Mouse (Mus musculus) heart, embryonic 13.5 days (tissue): ENCODE results near the gene Shisa9. TPM values are rescaled to one million over a fixed set of nuclear protein-coding genes. Genes with fewer than 3 reads are reported as not detected.

ENCODE experiments used
- ATAC-seq: fragments of 200-750 bp; cut with Nextera tagmentation; 2 replicates; pipeline ENCODE4 v1.8.0; 2017; ENCODE audit warnings: moderate TSS enrichment; ENCODE audit not compliant: insufficient number of reproducible peaks, low FRiP score, low TSS enrichment; ENCODE audit errors: extremely low read depth
- H3K27ac ChIP-seq: fragments of 300-500 bp; sonication (generic); replicated peaks from 2 replicates; pipeline ENCODE4 v1.5.1; 2015; ENCODE audit warnings: moderate library complexity, mild to moderate bottlenecking, inconsistent platforms
- H3K27me3 ChIP-seq: fragments of 300-500 bp; sonication (generic); replicated peaks from 2 replicates; pipeline ENCODE4 v1.6.1; 2015; ENCODE audit warnings: mild to moderate bottlenecking, inconsistent platforms
- H3K36me3 ChIP-seq: fragments of 300-500 bp; sonication (generic); 2 replicates; pipeline ENCODE4 v1.6.1; 2015; ENCODE audit warnings: mild to moderate bottlenecking, inconsistent platforms
- H3K4me1 ChIP-seq: fragments of 300-500 bp; sonication (generic); 2 replicates; pipeline ENCODE4 v1.6.1; 2015; ENCODE audit warnings: inconsistent platforms
- H3K4me2 ChIP-seq: fragments of 300-500 bp; sonication (generic); 2 replicates; pipeline ENCODE4 v1.6.1; 2015; ENCODE audit warnings: inconsistent platforms, mild to moderate bottlenecking, moderate library complexity
- H3K4me3 ChIP-seq: fragments of 300-500 bp; sonication (generic); 2 replicates; pipeline ENCODE4 v1.5.1; 2015; ENCODE audit warnings: moderate library complexity, mild to moderate bottlenecking, inconsistent platforms
- H3K9ac ChIP-seq: fragments of 300-500 bp; sonication (generic); 2 replicates; pipeline ENCODE4 v1.6.1; 2015; ENCODE audit warnings: inconsistent platforms, mild to moderate bottlenecking, moderate library complexity
- H3K9me3 ChIP-seq: fragments of 300-500 bp; sonication (generic); 2 replicates; pipeline ENCODE4 v1.6.1; 2016; ENCODE audit warnings: inconsistent platforms
- WGBS: fragments of 180-500 bp; shearing (Covaris S2); methylation state at CpG from one replicate; pipeline ENCODE4 v1.1.7; 2015; ENCODE audit warnings: mixed read lengths; 5-methylcytosine and 5-hydroxymethylcytosine counted together
- polyA plus RNA-seq: library from polyadenylated mRNA; unstranded; fragments of >200 nt; fragmentation: Nextera tagmentation; extraction: Ambion mirVana; gene quantifications from 2 replicates; pipeline ENCODE4 v1.2.1, GENCODE M21; 2015

The Shisa9 gene
- polyA plus RNA-seq, 1 experiment from 2014 or later = 1.5 TPM

DNA sequence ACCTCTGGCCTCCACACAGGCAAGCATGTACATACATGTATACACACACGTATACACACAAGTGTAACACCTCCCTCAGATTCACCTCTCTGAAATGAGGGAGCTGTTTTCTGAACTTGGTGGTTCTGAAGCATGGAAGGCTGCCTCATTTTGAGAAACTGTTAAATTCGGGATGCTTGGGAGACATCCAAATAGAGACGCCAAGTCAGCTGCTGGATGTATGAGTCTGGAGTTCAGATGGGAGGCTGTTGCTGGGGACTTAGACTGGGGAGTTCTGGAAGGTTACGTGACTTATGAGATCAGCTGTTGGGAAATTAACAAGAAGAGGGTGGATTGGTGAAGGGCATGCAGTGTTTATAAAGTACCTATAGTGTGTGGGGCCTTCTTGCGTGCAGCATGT lies 88.7 kb downstream of the Shisa9 start:
- no peak overlapping the region for H3K4me2 ChIP-seq
- H3K27me3 ChIP-seq = no peaks in the 10 kb centered on the region
- no peaks in the 10 kb centered on the region for H3K9me3 ChIP-seq
- H3K4me3 ChIP-seq = no peak overlapping the region
- no peak overlapping the region for H3K27ac ChIP-seq
- H3K9ac ChIP-seq = no peak overlapping the region
- no peaks in the 10 kb centered on the region for H3K36me3 ChIP-seq
- 0 out of 2 replicates have a peak, but pooled peaks cover 6% of the 10 kb centered on the region for H3K4me1 ChIP-seq
- ATAC-seq = no peak
- 76% methylated on average over 5 of the region's 5 CpGs for WGBS

DNA sequence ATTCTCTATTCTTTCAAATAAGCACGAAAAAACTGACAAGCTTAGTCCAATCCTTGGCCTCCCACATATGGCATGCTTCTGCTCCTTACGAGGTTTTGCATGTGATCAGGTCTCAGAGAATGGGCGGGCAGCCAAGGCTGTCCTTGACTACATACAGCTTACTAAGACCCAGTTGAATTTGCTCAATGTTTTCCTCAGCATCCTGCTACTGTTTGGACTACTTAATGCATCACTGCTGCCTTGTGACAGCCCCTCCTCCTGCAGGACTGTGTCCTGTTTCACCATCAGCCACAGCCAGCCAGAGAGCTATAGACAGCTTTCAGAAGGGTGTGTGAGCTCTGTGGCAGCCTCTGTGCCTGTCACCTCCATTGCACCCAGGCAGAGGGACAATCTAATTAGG lies 92.4 kb downstream of the Shisa9 start:
- Histone ChIP-seq H3K4me3 (no peak overlapping the region), H3K4me1 (0 out of 2 replicates have a peak, but pooled peaks cover 6% of the 10 kb centered on the region), H3K36me3 (no peaks in the 10 kb centered on the region), H3K27ac (no peak overlapping the region), H3K4me2 (no peak overlapping the region), H3K9ac (no peak overlapping the region), H3K27me3 (no peaks in the 10 kb centered on the region), H3K9me3 (no peaks in the 10 kb centered on the region)
- no peak for ATAC-seq
- WGBS = 49% methylated on average over 3 of the region's 3 CpGs

- Histone ChIP-seq H3K4me1 (0 out of 2 replicates have a peak, but pooled peaks cover 6% of the 10 kb centered on the region), H3K36me3 (no peaks in the 10 kb centered on the region), H3K27ac (no peak overlapping the region), H3K4me3 (no peak overlapping the region), H3K9me3 (no peaks in the 10 kb centered on the region), H3K27me3 (no peaks in the 10 kb centered on the region), H3K9ac (no peak overlapping the region), H3K4me2 (no peak overlapping the region)
- 36% methylated on average over 2 of the region's 2 CpGs for WGBS
- ATAC-seq = no peak
Measured at GRCm38 (mm10) chr16:12076700-12077099, 92.8 kb downstream of the Shisa9 start.

DNA sequence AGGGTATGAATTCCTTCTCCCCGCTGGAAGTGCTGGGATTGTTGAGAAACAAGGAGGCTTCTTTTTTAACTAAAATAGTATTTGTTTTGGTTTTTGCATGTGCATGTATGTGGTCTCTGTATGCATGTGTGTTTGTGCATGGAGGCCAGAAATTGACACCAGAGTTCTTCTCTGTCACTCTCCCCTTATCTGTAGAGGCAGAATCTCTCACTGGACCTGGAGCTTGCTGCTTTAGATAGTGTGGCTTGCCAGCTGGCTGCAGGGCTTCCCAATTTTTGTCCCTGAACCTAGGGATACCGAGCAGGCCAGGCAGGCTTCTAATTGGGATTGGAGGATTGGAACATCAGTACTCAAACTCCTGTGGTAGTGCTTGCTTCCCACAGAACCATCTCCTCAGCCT lies 99.2 kb downstream of the Shisa9 start:
- Histone ChIP-seq H3K27me3 (no peaks in the 10 kb centered on the region), H3K4me3 (no peak overlapping the region), H3K9ac (no peak overlapping the region), H3K9me3 (no peaks in the 10 kb centered on the region), H3K4me2 (no peak overlapping the region), H3K27ac (no peak overlapping the region), H3K36me3 (no peaks in the 10 kb centered on the region), H3K4me1 (no peaks in the 10 kb centered on the region)
- no peak for ATAC-seq
- 56% methylated on average over 2 of the region's 2 CpGs for WGBS

DNA sequence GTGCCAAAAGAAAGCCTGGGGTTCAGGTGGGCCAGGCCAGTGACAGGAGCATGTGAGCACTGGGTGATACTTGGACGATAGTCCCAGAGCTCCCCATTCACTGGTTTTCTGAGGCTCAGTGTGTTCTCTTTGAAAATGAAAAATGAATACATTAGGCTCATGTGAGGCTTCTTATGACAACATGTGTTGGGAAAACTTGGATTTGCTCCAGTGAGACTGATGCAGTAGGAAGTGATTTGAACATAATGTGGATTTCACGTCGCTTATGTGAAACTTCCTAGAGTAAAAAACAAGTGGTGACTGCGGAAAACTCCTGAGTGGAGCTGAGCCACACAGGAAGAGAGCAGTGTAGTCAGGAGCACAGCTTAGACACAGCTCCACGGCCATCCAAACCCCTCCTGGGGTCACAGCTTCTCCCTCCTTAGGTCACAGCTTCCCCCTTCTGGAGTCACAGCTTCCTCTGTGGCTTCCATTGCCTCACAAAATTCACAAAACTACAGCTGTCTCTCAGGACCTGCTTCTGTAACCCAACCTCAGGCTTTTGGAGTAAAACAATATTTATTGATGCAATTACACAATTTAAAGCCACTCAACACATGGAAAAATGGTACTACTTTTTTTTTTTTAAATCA lies 106.8 kb downstream of the Shisa9 start:
- 56% methylated on average over 5 of the region's 5 CpGs for WGBS
- Histone ChIP-seq H3K36me3 (no peaks in the 10 kb centered on the region), H3K4me1 (no peaks in the 10 kb centered on the region), H3K27ac (no peak overlapping the region), H3K4me3 (no peak overlapping the region), H3K9ac (no peak overlapping the region), H3K4me2 (no peak overlapping the region), H3K9me3 (no peaks in the 10 kb centered on the region), H3K27me3 (0 out of 2 replicates have a peak, but pooled peaks cover 3% of the 10 kb centered on the region)
- ATAC-seq = no peak

GRCm38 (mm10) chr16:12093253-12093652 lies 109.3 kb downstream of the Shisa9 start:
- no peak overlapping the region for H3K9ac ChIP-seq
- no peaks in the 10 kb centered on the region for H3K4me1 ChIP-seq
- H3K4me3 ChIP-seq = no peak overlapping the region
- no peak for ATAC-seq
- no peaks in the 10 kb centered on the region for H3K36me3 ChIP-seq
- peaks cover 6% of the 10 kb centered on the region; the same call in 1 of the 2 replicates for H3K27me3 ChIP-seq
- no peaks in the 10 kb centered on the region for H3K9me3 ChIP-seq
- WGBS = 72% methylated on average over 4 of the region's 4 CpGs
- H3K4me2 ChIP-seq = no peak overlapping the region
- no peak overlapping the region for H3K27ac ChIP-seq

- WGBS = 72% methylated on average over 7 of the region's 7 CpGs
- H3K4me1 ChIP-seq = no peaks in the 10 kb centered on the region
- H3K9me3 ChIP-seq = no peaks in the 10 kb centered on the region
- H3K9ac ChIP-seq = no peak overlapping the region
- H3K4me2 ChIP-seq = no peak overlapping the region
- no peak for ATAC-seq
- H3K27ac ChIP-seq = no peak overlapping the region
- no peak overlapping the region for H3K4me3 ChIP-seq
- no peaks in the 10 kb centered on the region for H3K36me3 ChIP-seq
- H3K27me3 ChIP-seq = peaks cover 6% of the 10 kb centered on the region; the same call in 1 of the 2 replicates
Measured at GRCm38 (mm10) chr16:12094784-12095315, 110.9 kb downstream of the Shisa9 start.

DNA sequence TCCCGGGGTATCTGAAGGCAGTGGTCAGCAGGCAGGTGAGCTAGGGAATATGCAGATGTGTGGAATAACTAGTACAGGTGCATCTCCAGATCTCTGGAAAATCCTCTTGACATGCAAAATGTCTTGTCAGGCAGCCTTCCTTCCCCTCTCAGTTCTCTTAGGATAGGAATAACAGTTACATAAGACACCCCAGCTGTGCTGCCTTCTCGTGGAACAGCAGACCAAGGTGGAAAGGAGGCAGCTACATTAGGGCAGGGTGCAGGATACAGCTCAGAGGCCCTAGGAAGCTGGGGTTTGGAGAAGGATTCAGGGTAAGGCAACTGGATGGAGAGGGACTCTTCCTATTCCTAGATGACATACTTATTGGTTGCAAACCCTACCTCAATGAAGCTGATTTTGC lies 111.5 kb downstream of the Shisa9 start:
- Histone ChIP-seq H3K27me3 (peaks cover 6% of the 10 kb centered on the region; the same call in 1 of the 2 replicates), H3K9me3 (no peaks in the 10 kb centered on the region), H3K36me3 (no peaks in the 10 kb centered on the region), H3K4me2 (no peak overlapping the region), H3K4me1 (no peaks in the 10 kb centered on the region), H3K9ac (no peak overlapping the region), H3K4me3 (no peak overlapping the region), H3K27ac (no peak overlapping the region)
- WGBS = 44% methylated on average over 2 of the region's 2 CpGs
- ATAC-seq = no peak

- Histone ChIP-seq H3K36me3 (no peaks in the 10 kb centered on the region), H3K4me1 (no peaks in the 10 kb centered on the region), H3K4me3 (no peak overlapping the region), H3K4me2 (no peak overlapping the region), H3K27me3 (0 out of 2 replicates have a peak, but pooled peaks cover 5% of the 10 kb centered on the region), H3K9ac (no peak overlapping the region), H3K27ac (no peak overlapping the region), H3K9me3 (no peaks in the 10 kb centered on the region)
- WGBS = 79% methylated on average over 4 of the region's 4 CpGs
- no peak for ATAC-seq
Measured at GRCm38 (mm10) chr16:12108436-12108835, 124.5 kb downstream of the Shisa9 start.

GRCm38 (mm10) chr16:12110851-12111437 lies 127.0 kb downstream of the Shisa9 start:
- Histone ChIP-seq H3K4me2 (no peak overlapping the region), H3K36me3 (no peaks in the 10 kb centered on the region), H3K9ac (no peak overlapping the region), H3K4me3 (no peak overlapping the region), H3K9me3 (no peaks in the 10 kb centered on the region), H3K27ac (no peak overlapping the region), H3K27me3 (peaks cover 6% of the 10 kb centered on the region; the same call in 1 of the 2 replicates), H3K4me1 (no peaks in the 10 kb centered on the region)
- ATAC-seq = no peak
- WGBS = 74% methylated on average over 5 of the region's 5 CpGs

GRCm38 (mm10) chr16:12114396-12114795 lies 130.5 kb downstream of the Shisa9 start:
- 80% methylated on average over 5 of the region's 5 CpGs for WGBS
- Histone ChIP-seq H3K9me3 (no peaks in the 10 kb centered on the region), H3K27me3 (peaks cover 6% of the 10 kb centered on the region; the same call in 1 of the 2 replicates), H3K4me3 (no peak overlapping the region), H3K4me1 (no peaks in the 10 kb centered on the region), H3K36me3 (no peaks in the 10 kb centered on the region), H3K9ac (no peak overlapping the region), H3K4me2 (no peak overlapping the region), H3K27ac (no peak overlapping the region)
- no peak for ATAC-seq
